Mouse (Mus musculus) lung, adult 18-20 months (tissue): Measurements from ENCODE around the gene Capn8.
"Not testable (repeated sequence)": the region's sequence is repeated elsewhere in the genome, so short reads cannot be mapped to it uniquely, and the experiment has no call there.

Experiments
- DNase-seq, 2 experiments: peaks; one replicate each; pipeline ENCODE4 v3.0.0; 2022; ENCODE audit warnings: mixed read lengths in 2 of 2

Capn8 gene

GRCm38 (mm10) chr1:182618200-182618947 is 53.6 kb downstream of the Capn8 start:
- DNase-seq, result peak in 1 of 2 experiments; percentile 30

- DNase-seq, result no peak
Observed at GRCm38 (mm10) chr1:182620470-182620869, 55.7 kb downstream of the Capn8 start.

- DNase-seq, result no peak
Observed at GRCm38 (mm10) chr1:182621256-182621655, 56.4 kb downstream of the Capn8 start.

GRCm38 (mm10) chr1:182626197-182626596 is 61.4 kb downstream of the Capn8 start:
- no peak for DNase-seq

- DNase-seq, result no peak
Observed at GRCm38 (mm10) chr1:182629228-182629627, 64.4 kb downstream of the Capn8 start.

GRCm38 (mm10) chr1:182633712-182634294 is 69.0 kb downstream of the Capn8 start:
- no peak for DNase-seq

GRCm38 (mm10) chr1:182639016-182639415 is 74.2 kb downstream of the Capn8 start:
- no peak for DNase-seq

GRCm38 (mm10) chr1:182639456-182639855 is 74.6 kb downstream of the Capn8 start:
- no peak for DNase-seq

GRCm38 (mm10) chr1:182640094-182640493 is 75.3 kb downstream of the Capn8 start:
- no peak for DNase-seq

GRCm38 (mm10) chr1:182642779-182643178 is 78.0 kb downstream of the Capn8 start:
- no peak for DNase-seq

GRCm38 (mm10) chr1:182644418-182644817 is 79.6 kb downstream of the Capn8 start:
- not testable (repeated sequence) for DNase-seq

GRCm38 (mm10) chr1:182645211-182645668 is 80.4 kb downstream of the Capn8 start:
- no peak for DNase-seq

- no peak for DNase-seq
Observed at GRCm38 (mm10) chr1:182646796-182647195, 82.0 kb downstream of the Capn8 start.

- DNase-seq, result peak; percentile 63 to 68
Observed at GRCm38 (mm10) chr1:182657760-182658159, 93.0 kb downstream of the Capn8 start.

GRCm38 (mm10) chr1:182660365-182660764 is 95.6 kb downstream of the Capn8 start:
- DNase-seq, result no peak

- DNase-seq, result peak; percentile 36 to 66
Observed at GRCm38 (mm10) chr1:182663671-182664070, 98.9 kb downstream of the Capn8 start.

- no peak for DNase-seq
Observed at GRCm38 (mm10) chr1:182664841-182665240, 100.0 kb downstream of the Capn8 start.

- DNase-seq, result no peak
Observed at GRCm38 (mm10) chr1:182667281-182667680, 102.5 kb downstream of the Capn8 start.

- DNase-seq, result peak in 1 of 2 experiments; percentile 44
Observed at GRCm38 (mm10) chr1:182669741-182670140, 104.9 kb downstream of the Capn8 start.

GRCm38 (mm10) chr1:182670563-182671342 is 105.9 kb downstream of the Capn8 start:
- peak in 1 of 2 experiments; percentile 10 for DNase-seq

- DNase-seq, result no peak
Observed at GRCm38 (mm10) chr1:182671343-182671624, 106.5 kb downstream of the Capn8 start.

- DNase-seq, result peak; percentile 42 to 46
Observed at GRCm38 (mm10) chr1:182675346-182675745, 110.5 kb downstream of the Capn8 start.

GRCm38 (mm10) chr1:182678151-182678550 is 113.3 kb downstream of the Capn8 start:
- no peak for DNase-seq

GRCm38 (mm10) chr1:182679169-182679568 is 114.4 kb downstream of the Capn8 start:
- no peak for DNase-seq
